Mouse (Mus musculus) megakaryocyte, embryonic 14.5 days (primary cell): ENCODE data around the gene Spag9. TPM values are rescaled to one million over a fixed set of nuclear protein-coding genes. Genes with fewer than 3 reads are reported as not detected.

ENCODE experiments used
- H3K27me3 ChIP-seq: replicated peaks from 2 replicates; pipeline ENCODE3; 2012; ENCODE audit warnings: inconsistent platforms
- H3K36me3 ChIP-seq: replicated peaks from 2 replicates; pipeline ENCODE3; 2012; ENCODE audit warnings: low read length, inconsistent platforms, mixed read lengths
- H3K4me1 ChIP-seq: 2 replicates; pipeline ENCODE4 v1.6.1; 2012; ENCODE audit warnings: inconsistent platforms
- H3K4me3 ChIP-seq: replicated peaks from 2 replicates; pipeline ENCODE3; 2012; ENCODE audit warnings: moderate library complexity, mild to moderate bottlenecking, inconsistent platforms
- H3K9me3 ChIP-seq: 2 replicates; pipeline ENCODE4 v1.6.1; 2012; ENCODE audit warnings: inconsistent platforms
- FLI1 ChIP-seq: IDR thresholded peaks from 2 replicates; pipeline ENCODE4 v1.6.1; 2012; ENCODE audit warnings: low read length, inconsistent platforms, mixed read lengths
- GATA1 ChIP-seq: IDR thresholded peaks from 3 replicates; pipeline ENCODE4 v1.6.1; 2012; ENCODE audit warnings: mixed read lengths, low read length, inconsistent platforms, borderline replicate concordance
- polyA plus RNA-seq: library from polyadenylated mRNA; stranded (reverse); fragments of >175 nt; gene quantifications from 2 replicates; pipeline ENCODE4 v1.2.3, GENCODE M21; 2012; ENCODE audit warnings: low replicate concordance; ENCODE audit not compliant: insufficient read depth

Gene Spag9
- polyA plus RNA-seq, 1 experiment = 2.9 TPM

DNA sequence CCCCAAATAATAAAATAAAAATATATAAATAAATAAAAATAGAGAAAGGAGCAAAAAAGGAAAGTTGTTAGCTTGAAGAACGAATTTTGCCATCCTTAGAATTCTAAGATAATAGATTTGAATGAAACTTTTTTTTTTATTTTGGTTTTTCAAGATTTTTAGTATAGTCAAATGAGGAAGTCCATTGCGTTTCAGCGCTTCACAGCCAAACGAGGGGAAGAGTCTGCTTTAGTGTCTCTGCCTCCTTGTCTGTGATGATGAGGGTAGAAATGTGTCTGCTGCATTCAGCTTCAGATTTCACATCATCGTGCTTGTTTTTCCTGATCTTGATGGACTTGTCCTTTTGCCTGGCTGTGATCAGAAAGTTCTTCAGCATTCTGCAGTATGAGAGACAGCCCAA, 10.6 kb upstream of the Spag9 start:
- no peak for TF ChIP-seq FLI1
- no peak for TF ChIP-seq GATA1
- Histone ChIP-seq H3K9me3 (no peaks in the 10 kb centered on the region), H3K36me3 (no peaks in the 10 kb centered on the region), H3K4me3 (no peak overlapping the region), H3K27me3 (peaks cover 3% of the 10 kb centered on the region), H3K4me1 (peaks cover 34% of the 10 kb centered on the region)

DNA sequence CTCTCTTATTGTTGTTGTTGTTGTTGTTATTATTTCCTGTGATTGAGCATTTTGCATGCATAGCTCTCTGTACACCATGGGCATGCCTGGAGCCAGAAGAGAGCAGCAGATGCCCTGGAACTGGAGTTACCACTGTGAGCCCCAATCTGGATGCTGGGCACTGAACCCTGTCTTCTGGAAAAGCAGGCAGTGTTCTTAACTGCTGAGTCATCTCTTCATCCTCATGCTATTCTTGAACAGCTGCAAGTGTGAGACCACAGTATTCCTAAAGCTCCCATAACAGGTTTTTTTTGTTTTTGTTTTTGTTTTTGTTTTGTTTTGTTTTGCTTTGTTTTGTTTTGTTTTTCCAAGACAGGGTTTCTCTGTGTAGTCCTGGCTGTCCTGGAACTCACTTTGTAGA, 9.6 kb upstream of the Spag9 start:
- Histone ChIP-seq H3K36me3 (no peaks in the 10 kb centered on the region), H3K9me3 (no peaks in the 10 kb centered on the region)
- TF ChIP-seq GATA1 (no peak), FLI1 (no peak)

DNA sequence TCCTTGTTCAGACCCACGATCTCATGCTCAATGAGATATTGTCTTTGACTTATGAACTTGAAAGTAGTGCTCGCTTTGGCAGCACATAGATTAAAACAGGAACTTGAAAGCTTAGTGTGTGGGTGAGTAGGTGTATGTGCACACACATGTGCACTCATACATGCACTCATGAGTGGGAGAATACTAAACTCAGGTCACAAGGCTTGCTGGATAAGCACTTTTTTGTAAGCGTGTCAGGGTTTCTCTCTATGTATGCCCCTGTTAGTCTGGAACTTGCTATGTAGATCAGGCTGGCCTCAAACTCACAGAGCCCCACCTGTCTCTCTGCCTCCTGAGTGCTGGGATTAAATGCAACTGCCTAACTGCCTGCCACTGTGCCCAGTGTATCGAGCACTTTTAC, 8.9 kb upstream of the Spag9 start:
- TF ChIP-seq GATA1 (no peak), FLI1 (no peak)
- Histone ChIP-seq H3K27me3 (peaks cover 3% of the 10 kb centered on the region), H3K4me3 (peak overlapping the region; percentile 76), H3K4me1 (peaks cover 34% of the 10 kb centered on the region), H3K9me3 (no peaks in the 10 kb centered on the region), H3K36me3 (no peaks in the 10 kb centered on the region)

More for the DNA sequence above, 9.6 kb upstream of the Spag9 start:
- H3K27me3 ChIP-seq = peaks cover 3% of the 10 kb centered on the region
- H3K4me3 ChIP-seq = no peak overlapping the region
- H3K4me1 ChIP-seq = peaks cover 34% of the 10 kb centered on the region

DNA sequence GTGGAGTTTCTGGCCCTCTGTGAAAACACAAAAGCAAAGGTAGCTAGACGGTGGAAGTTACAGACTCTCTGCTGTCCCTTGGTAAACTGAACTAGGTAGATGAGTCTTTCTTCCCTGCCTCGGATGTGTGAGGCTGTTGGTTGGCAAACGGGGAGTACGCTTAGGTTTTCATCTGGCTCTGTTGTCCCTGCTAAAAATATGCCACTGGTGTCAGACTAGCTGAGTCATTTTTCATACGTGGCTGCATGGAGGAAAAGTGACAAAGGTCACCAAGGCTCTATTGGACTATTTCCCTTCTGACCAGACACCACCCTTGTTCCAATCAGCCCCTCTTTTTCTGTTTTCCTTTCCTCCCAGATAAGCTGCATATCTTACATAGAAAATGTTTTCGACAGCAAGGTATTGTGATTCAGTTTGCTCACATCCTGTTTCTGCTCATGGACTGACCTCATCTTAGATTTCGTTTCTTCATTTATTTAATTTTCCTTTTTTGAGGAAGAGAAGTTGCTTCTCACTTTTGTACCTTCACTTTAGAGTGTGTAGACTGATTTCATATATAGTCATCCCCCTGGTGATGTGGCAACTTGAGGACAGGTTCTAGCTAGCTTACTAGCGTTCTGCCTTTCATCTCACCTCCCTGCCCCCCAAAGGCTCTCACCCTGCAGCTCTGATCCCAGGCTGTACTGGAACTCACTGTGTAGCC, 8.1 kb upstream of the Spag9 start:
- H3K36me3 ChIP-seq = no peaks in the 10 kb centered on the region
- peaks cover 35% of the 10 kb centered on the region for H3K4me1 ChIP-seq
- TF ChIP-seq FLI1 (no peak), GATA1 (no peak)
- peak overlapping the region; percentile 77 for H3K4me3 ChIP-seq
- H3K27me3 ChIP-seq = peaks cover 2% of the 10 kb centered on the region
- no peaks in the 10 kb centered on the region for H3K9me3 ChIP-seq

DNA sequence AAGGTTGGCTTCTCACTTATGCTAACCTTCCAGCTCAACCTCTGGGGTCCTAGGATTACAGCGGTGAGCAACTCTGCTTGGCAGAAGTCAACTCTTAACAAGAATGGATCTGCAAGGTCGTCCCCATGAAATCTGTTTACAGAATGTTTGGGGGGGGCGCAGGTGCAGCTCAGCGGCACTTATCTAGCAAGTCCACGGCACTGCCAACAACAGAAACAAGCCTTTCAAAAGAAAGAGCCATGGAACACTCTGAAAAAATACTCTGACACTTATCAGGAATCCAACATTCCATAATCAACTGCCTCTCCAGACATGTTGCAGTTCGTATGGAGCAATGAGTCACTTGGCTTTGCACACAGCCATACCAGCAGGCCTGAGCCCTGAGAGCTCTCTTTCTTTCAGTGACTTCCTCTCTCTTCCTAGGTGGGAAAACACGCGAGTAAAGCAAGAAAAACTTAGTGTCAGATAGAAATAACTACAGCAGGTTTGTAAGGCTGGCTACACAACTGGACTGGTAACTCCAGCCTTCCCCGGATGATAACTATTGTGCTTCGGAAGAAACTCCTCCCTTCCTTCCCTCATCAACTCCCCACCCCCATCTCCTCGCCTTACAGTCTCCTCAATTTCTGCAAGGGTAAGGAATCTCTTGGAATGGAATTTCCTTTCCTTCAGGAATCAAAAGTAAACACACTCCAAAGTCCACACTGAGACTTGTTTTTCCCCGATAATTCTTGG, 7.4 kb upstream of the Spag9 start:
- TF ChIP-seq FLI1 (no peak), GATA1 (no peak)
- peak overlapping the region; percentile 77 for H3K4me3 ChIP-seq
- H3K27me3 ChIP-seq = no peaks in the 10 kb centered on the region
- no peaks in the 10 kb centered on the region for H3K9me3 ChIP-seq
- H3K36me3 ChIP-seq = no peaks in the 10 kb centered on the region
- peaks cover 33% of the 10 kb centered on the region for H3K4me1 ChIP-seq

DNA sequence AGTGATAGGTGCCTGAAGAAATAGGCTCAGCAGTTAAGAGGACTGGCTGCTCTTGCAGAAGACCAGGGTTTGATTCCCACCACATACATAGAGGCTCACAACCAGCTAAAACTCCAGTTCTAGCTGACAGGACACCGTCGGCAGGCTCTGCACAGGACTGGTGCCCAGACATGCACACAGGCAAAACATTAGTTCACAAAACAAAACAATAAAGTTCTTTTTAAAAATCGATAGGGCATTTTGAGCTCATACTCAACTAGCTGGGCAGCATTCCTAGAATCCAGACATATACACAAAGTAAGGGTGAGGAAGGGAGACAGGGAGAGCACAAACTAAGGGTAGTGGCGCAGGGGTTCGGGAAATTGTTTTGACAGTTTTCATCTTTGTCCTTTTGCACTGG, 1.4 kb upstream of the Spag9 start:
- peak overlapping the region; percentile 100 for H3K4me3 ChIP-seq
- no peaks in the 10 kb centered on the region for H3K27me3 ChIP-seq
- TF ChIP-seq FLI1 (no peak), GATA1 (no peak)
- no peaks in the 10 kb centered on the region for H3K9me3 ChIP-seq
- H3K36me3 ChIP-seq = peaks cover 4% of the 10 kb centered on the region
- H3K4me1 ChIP-seq = peaks cover 42% of the 10 kb centered on the region

DNA sequence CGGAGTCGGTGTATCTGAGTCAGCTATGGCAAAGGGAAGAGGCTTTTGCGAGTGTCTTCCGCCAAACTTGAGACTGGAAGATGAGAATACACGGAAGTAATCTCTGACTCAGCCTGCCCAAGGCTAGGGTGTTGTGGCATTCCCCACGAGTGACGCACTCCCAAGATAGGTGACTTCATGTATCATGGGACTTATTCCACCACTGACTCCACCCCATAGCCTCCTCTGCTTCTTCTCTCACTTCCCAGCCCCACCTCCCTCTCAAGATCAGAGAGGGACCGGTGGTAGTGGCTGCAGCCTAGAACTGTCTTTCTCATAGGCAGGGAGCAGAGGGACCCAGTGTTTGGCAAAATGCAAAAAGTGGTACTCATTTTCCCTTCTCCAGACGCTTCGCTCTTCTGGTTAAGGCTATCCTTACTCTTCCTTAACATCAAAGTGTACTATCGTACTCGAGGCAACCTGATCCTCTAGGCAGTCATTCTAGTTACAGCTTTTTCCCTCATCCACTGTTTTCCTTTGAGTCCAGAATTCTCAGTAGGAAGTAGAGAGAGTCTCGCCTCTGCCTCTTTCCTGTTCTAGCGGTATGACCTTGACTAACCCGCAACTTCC, 676 bp upstream of the Spag9 start:
- Histone ChIP-seq H3K27me3 (no peaks in the 10 kb centered on the region), H3K4me3 (peak overlapping the region; percentile 100), H3K9me3 (no peaks in the 10 kb centered on the region), H3K36me3 (peaks cover 6% of the 10 kb centered on the region), H3K4me1 (peaks cover 49% of the 10 kb centered on the region)
- TF ChIP-seq GATA1 (peak; percentile 39; the same call in 1 of the 3 replicates), FLI1 (no peak)

DNA sequence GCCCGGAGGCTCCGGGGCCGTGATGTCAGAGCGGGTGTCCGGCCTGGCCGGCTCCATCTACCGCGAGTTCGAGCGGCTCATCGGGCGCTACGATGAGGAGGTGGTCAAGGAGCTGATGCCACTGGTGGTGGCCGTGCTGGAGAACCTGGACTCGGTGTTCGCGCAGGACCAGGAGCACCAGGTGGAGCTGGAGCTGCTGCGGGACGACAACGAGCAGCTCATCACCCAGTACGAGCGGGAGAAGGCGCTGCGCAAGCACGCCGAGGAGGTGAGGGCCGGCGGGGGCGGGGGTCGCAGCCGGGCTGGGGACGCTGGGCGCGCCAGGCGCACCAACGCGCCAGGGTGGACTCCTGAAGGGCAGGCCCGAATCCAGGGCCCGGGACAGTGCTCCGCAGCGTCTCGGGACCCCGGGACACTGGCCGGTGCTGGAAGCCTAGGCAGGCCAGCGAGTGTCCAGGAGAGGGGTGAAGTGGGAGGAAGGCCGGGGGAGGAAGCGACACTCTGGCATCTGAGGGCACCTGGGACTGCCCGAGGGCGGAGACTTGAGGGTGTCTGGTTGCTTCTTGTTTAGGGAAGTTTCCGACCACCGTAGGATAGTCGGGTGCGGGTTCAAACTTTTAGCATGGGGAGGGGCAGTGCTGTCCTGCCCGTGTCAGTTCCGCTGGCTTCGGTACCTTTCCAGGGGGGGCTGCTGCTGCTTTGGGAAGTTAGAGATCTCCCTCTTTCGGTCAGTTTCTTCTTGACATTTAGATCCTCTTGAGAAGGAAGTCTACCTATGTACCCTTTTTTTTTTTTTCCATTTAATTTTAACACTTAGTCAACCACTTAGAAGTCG, 632 bp downstream of the Spag9 start:
- Histone ChIP-seq H3K4me1 (peaks cover 49% of the 10 kb centered on the region), H3K36me3 (peaks cover 7% of the 10 kb centered on the region)

DNA sequence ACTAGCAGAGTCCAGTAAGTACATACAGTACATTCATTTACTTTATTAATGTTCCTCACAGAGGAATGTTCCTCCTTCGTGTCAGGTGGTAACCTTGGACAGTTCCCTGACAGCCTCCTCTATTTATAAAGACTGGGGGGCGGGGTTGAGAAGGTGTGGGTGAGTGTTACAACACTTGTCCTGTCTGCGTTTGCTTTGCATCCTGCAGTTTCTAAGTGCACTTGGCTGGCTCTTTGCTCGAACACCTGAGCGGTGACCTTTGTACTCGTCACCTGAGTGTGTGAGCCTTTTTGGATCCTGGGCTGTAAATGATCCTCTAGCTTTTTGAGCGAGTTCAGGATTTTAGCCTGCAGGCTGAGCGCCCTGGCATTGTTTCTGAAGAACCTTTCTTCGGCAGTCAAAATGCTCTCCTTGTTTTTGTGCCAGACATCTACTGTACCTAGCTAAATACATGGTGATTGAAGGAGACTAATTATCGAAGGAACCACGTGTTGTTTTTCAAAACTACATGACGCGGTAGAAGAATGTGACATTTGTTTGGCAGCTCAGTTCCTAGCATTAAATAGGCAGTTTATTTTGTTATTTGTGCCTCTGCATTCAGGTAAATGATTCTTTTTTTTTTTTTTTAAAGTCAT, 1.4 kb downstream of the Spag9 start:
- Histone ChIP-seq H3K4me3 (peak overlapping the region; percentile 100), H3K36me3 (peaks cover 8% of the 10 kb centered on the region), H3K27me3 (no peaks in the 10 kb centered on the region), H3K9me3 (no peaks in the 10 kb centered on the region), H3K4me1 (peaks cover 49% of the 10 kb centered on the region)
- no peak for TF ChIP-seq GATA1

More for the DNA sequence above, 632 bp downstream of the Spag9 start:
- no peaks in the 10 kb centered on the region for H3K27me3 ChIP-seq
- no peaks in the 10 kb centered on the region for H3K9me3 ChIP-seq
- TF ChIP-seq FLI1 (no peak), GATA1 (no peak)
- H3K4me3 ChIP-seq = peak overlapping the region; percentile 100
